Mouse (Mus musculus): ENCODE results near the gene Gm5930.
"Not testable (repeated sequence)": the region's sequence is repeated elsewhere in the genome, so short reads cannot be mapped to it uniquely, and the experiment has no call there.

The Gm5930 gene

DNA sequence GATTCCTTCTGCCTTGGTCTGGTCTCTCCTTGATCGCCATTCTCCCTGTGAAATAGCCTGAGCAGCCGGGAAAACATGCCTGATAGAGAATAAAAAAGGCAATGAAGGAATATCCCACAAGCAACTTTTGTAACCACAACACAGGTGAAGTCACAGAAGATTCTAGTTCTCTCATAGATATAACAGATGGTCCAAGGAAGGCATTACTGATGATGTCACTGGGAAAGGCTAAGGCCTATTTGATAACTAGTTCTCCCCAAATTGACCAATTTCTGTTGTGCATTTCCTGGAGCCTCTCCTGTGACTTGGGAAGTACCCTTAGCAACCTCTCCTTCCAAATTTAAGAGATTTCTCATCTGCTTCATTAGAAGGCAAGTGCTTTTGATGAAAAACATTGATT is at the start of gene Gm5930:
Gene Gm5930 (minus strand): TSS at position 101 of the 400 bp plus-strand sequence.
- not testable (repeated sequence) for DNase-seq (ENCODE audit: low spot score)

- not testable (repeated sequence) for DNase-seq (ENCODE audit: low spot score)
Observed at GRCm38 (mm10) chr14:44384233-44384632, 45.8 kb upstream of the Gm5930 start.

- DNase-seq (ENCODE audit: low spot score): not testable (repeated sequence)
Observed at GRCm38 (mm10) chr14:44365057-44365456, 26.7 kb upstream of the Gm5930 start, which contains the start of gene Gm8229. Gene Gm8229 (plus strand): TSS chr14:44365357.

GRCm38 (mm10) chr14:44362301-44362700 is 23.9 kb upstream of the Gm5930 start:
- DNase-seq (ENCODE audit: low spot score): not testable (repeated sequence)

- not testable (repeated sequence) for DNase-seq (ENCODE audit: low spot score)
Observed at GRCm38 (mm10) chr14:44361416-44361815, 23.0 kb upstream of the Gm5930 start.

DNA sequence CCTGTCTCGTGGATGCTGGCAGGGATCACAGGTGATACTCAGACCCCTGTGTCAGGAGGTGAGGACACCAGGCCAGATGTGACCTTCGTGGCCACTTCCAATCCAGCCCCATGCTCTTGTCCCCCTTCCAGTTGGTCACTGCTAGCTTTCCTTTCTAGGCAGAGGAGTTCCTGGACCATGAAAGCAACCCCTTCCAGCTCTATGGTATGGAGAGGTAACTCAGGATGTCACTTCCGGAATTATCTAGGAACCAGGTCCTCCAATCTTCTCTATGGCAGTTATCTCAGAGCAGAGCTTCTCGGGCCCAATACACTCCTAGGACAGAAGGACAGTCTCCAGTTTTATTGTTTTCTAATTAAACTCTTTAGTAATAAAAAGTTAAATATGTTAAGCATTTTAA is 26.3 kb downstream of the Gm5930 start:
- not testable (repeated sequence) for DNase-seq (ENCODE audit: low spot score)

DNA sequence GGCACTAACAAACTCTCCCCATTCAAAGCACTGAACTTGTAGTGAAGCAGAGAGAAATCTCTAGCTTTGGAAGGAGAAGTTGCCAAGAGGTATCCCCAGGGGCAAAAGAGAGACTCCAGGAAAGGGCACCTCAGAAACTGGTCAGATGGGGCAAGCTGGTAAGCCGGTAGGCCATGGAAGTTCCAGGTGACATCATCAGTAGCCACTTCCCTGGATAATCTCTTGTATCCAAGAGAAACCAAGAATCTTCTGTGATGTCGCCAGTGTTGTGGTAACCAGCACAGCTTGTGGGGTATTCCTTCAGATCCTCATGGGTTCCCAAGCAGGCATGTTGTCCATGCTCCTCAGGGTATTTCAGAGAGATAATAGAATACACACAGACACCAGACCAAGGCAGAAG is 53.1 kb downstream of the Gm5930 start, which contains the start of gene Gm8220:
Gene Gm8220 (plus strand): TSS at position 301 of the 400 bp plus-strand sequence.
- DNase-seq (ENCODE audit: low spot score): not testable (repeated sequence)
